Mouse (Mus musculus) MEL (cell line): ENCODE data around the gene Ctnnd2.

ENCODE experiments used
- CTCF ChIP-seq, 3 experiments: IDR thresholded peaks in 2 of 3; conservative IDR thresholded peaks in 1 of 3; 2 replicates each; pipeline ENCODE4 v1.5.1; 2011 to 2012; ENCODE audit warnings: low read length in 3 of 3, low read depth in 2 of 3, mild to moderate bottlenecking in 2 of 3, improper control_type of control experiment in 1 of 3, inconsistent platforms in 1 of 3, mixed read lengths in 1 of 3, moderate library complexity in 1 of 3; ENCODE audit not compliant: control insufficient read depth in 1 of 3, insufficient read depth in 1 of 3, poor library complexity in 1 of 3, severe bottlenecking in 1 of 3
- EP300 ChIP-seq, 2 experiments: IDR thresholded peaks; 2 replicates each; pipeline ENCODE4 v1.6.1; 2011; ENCODE audit warnings: improper control_type of control experiment in 2 of 2, low read length in 2 of 2, low read depth in 1 of 2, mild to moderate bottlenecking in 1 of 2
- GABPA ChIP-seq: IDR thresholded peaks from 2 replicates; pipeline ENCODE4 v1.6.1; 2012; ENCODE audit warnings: low read depth, mild to moderate bottlenecking, inconsistent platforms, low read length, improper control_type of control experiment, moderate library complexity
- GATA1 ChIP-seq: IDR thresholded peaks from 2 replicates; pipeline ENCODE4 v1.6.1; 2011; ENCODE audit warnings: low read depth, low read length, improper control_type of control experiment
- RAD21 ChIP-seq: IDR thresholded peaks from 2 replicates; pipeline ENCODE4 v1.6.1; 2011; ENCODE audit warnings: mild to moderate bottlenecking, low read depth, low read length, improper control_type of control experiment
- SIN3A ChIP-seq: IDR thresholded peaks from 2 replicates; pipeline ENCODE4 v1.6.1; 2012; ENCODE audit warnings: low read length, improper control_type of control experiment, inconsistent platforms

- TF ChIP-seq SIN3A (no peak), CTCF (IDR thresholded peaks at IDR 0.05 in 2 of 3, conservative IDR thresholded peaks at IDR 0.05 in 1 of 3; ENCODE audit: control insufficient read depth in 1 of 3, insufficient read depth in 1 of 3, low read depth in 2 of 3, low read length in 3 of 3, poor library complexity in 1 of 3, severe bottlenecking in 1 of 3) (no peak), RAD21 (no peak), GABPA (no peak), GATA1 (no peak), EP300 (IDR thresholded peaks at IDR 0.05; ENCODE audit: low read depth in 1 of 2, low read length in 2 of 2) (no peak)
Observed at GRCm38 (mm10) chr15:30640651-30641050, 468.3 kb downstream of the Ctnnd2 start.
